Mouse (Mus musculus) CH12.LX (cell line): ENCODE measurements around the gene Tcf7l1. TPM values are rescaled to one million over a fixed set of nuclear protein-coding genes. Genes with fewer than 3 reads are reported as not detected.

ENCODE experiments used
- DNase-seq: peaks from one replicate; pipeline ENCODE4 v3.0.0-alpha.2; 2013; ENCODE audit errors: extremely low read depth
- H3K27ac ChIP-seq: 2 replicates; pipeline ENCODE4 v1.5.1; 2012; ENCODE audit warnings: low read depth, mild to moderate bottlenecking, control low read depth, moderate library complexity; ENCODE audit not compliant: insufficient read depth
- H3K27me3 ChIP-seq: replicated peaks from 2 replicates; pipeline ENCODE3; 2012; ENCODE audit warnings: inconsistent platforms
- H3K36me3 ChIP-seq, 2 experiments: replicated peaks in 1 of 2; 2 replicates each; pipeline versions ENCODE3 to v1.6.1; 2012; ENCODE audit warnings: inconsistent platforms in 1 of 2, low read length in 1 of 2, mild to moderate bottlenecking in 1 of 2, mixed read lengths in 1 of 2, moderate library complexity in 1 of 2; ENCODE audit not compliant: control insufficient read depth in 1 of 2, insufficient read depth in 1 of 2
- H3K4me1 ChIP-seq, 2 experiments: 2 replicates each; pipeline ENCODE4 v1.6.1; 2012; ENCODE audit warnings: inconsistent platforms in 1 of 2, moderate library complexity in 1 of 2; ENCODE audit not compliant: insufficient read depth in 2 of 2, control insufficient read depth in 1 of 2
- H3K4me2 ChIP-seq: 2 replicates; pipeline ENCODE4 v1.6.1; 2012; ENCODE audit warnings: low read depth, mild to moderate bottlenecking, control low read depth; ENCODE audit not compliant: poor library complexity, insufficient read depth, severe bottlenecking
- H3K4me3 ChIP-seq, 3 experiments: fragments of 150-350 bp in 1 of 3; sonication (generic) in 1 of 3; replicated peaks in 1 of 3; 2 replicates each; pipeline versions ENCODE3 to v1.5.1; 2011 to 2012; ENCODE audit warnings: low read depth in 2 of 3, low read length in 2 of 3, mild to moderate bottlenecking in 2 of 3, moderate library complexity in 2 of 3, control low read depth in 1 of 3, improper control_type of control experiment in 1 of 3, inconsistent platforms in 1 of 3, mixed read lengths in 1 of 3; ENCODE audit not compliant: poor library complexity in 1 of 3
- H3K79me2 ChIP-seq: replicated peaks from 2 replicates; pipeline ENCODE4 v1.6.1; 2012; ENCODE audit warnings: mild to moderate bottlenecking, moderate library complexity; ENCODE audit not compliant: control insufficient read depth, poor library complexity, insufficient read depth, severe bottlenecking; ENCODE audit errors: extremely low read depth
- H3K9ac ChIP-seq: 2 replicates; pipeline ENCODE4 v1.6.1; 2012; ENCODE audit warnings: low read depth, mild to moderate bottlenecking, control low read depth, moderate library complexity; ENCODE audit not compliant: insufficient read depth
- H3K9me3 ChIP-seq: replicated peaks from 2 replicates; pipeline ENCODE3; 2012; ENCODE audit warnings: low read length, inconsistent platforms, mixed read lengths
- BHLHE40 ChIP-seq: IDR thresholded peaks from 2 replicates; pipeline ENCODE4 v1.6.1; 2011; ENCODE audit warnings: mild to moderate bottlenecking, low read depth, low read length, improper control_type of control experiment
- CHD1 ChIP-seq: IDR thresholded peaks from 2 replicates; pipeline ENCODE4 v1.6.1; 2012; ENCODE audit warnings: low read depth, low read length, improper control_type of control experiment, inconsistent platforms
- ELF1 ChIP-seq: IDR thresholded peaks from 2 replicates; pipeline ENCODE4 v1.6.1; 2014; ENCODE audit warnings: low read depth, mild to moderate bottlenecking, inconsistent platforms, low read length, improper control_type of control experiment
- ETS1 ChIP-seq: conservative IDR thresholded peaks from 2 replicates; pipeline ENCODE4 v1.6.1; 2012; ENCODE audit warnings: low read depth, mild to moderate bottlenecking, inconsistent platforms, low read length, improper control_type of control experiment, moderate library complexity
- GABPA ChIP-seq: IDR thresholded peaks from 2 replicates; pipeline ENCODE4 v1.6.1; 2012; ENCODE audit warnings: low read depth, low read length, improper control_type of control experiment, inconsistent platforms; ENCODE audit not compliant: insufficient replicate concordance
- JUND ChIP-seq: conservative IDR thresholded peaks from 2 replicates; pipeline ENCODE4 v1.6.1; 2011; ENCODE audit warnings: low read depth, low read length, improper control_type of control experiment
- KAT2A ChIP-seq: IDR thresholded peaks from 2 replicates; pipeline ENCODE4 v1.6.1; 2012; ENCODE audit warnings: low read length, improper control_type of control experiment, inconsistent platforms; ENCODE audit not compliant: insufficient replicate concordance
- MAFK ChIP-seq: IDR thresholded peaks from 2 replicates; pipeline ENCODE4 v1.6.1; 2011; ENCODE audit warnings: low read length, improper control_type of control experiment; ENCODE audit not compliant: insufficient replicate concordance
- MAX ChIP-seq: IDR thresholded peaks from 2 replicates; pipeline ENCODE4 v1.6.1; 2011; ENCODE audit warnings: low read length, improper control_type of control experiment
- MAZ ChIP-seq: IDR thresholded peaks from 2 replicates; pipeline ENCODE4 v1.6.1; 2012; ENCODE audit warnings: low read depth, mild to moderate bottlenecking, inconsistent platforms, low read length, improper control_type of control experiment, moderate library complexity
- MYC ChIP-seq: IDR thresholded peaks from 2 replicates; pipeline ENCODE4 v1.6.1; 2011; ENCODE audit warnings: low read depth, mild to moderate bottlenecking, improper control_type of control experiment, low read length
- NRF1 ChIP-seq: IDR thresholded peaks from 2 replicates; pipeline ENCODE4 v1.6.1; 2014; ENCODE audit warnings: low read depth, mild to moderate bottlenecking, inconsistent platforms, low read length, improper control_type of control experiment, moderate library complexity
- PAX5 ChIP-seq: IDR thresholded peaks from 2 replicates; pipeline ENCODE4 v1.6.1; 2012; ENCODE audit warnings: low read length, inconsistent platforms, mixed read lengths
- POLR2A ChIP-seq: IDR thresholded peaks from 2 replicates; pipeline ENCODE4 v1.6.1; 2011; ENCODE audit warnings: low read depth, mild to moderate bottlenecking, improper control_type of control experiment, low read length
- POLR2AphosphoS2 ChIP-seq: IDR thresholded peaks from 2 replicates; pipeline ENCODE4 v1.6.1; 2011; ENCODE audit warnings: low read depth, low read length, improper control_type of control experiment
- RCOR1 ChIP-seq: conservative IDR thresholded peaks from 2 replicates; pipeline ENCODE4 v1.6.1; 2012; ENCODE audit warnings: low read depth, mild to moderate bottlenecking, inconsistent platforms, low read length, improper control_type of control experiment
- TCF12 ChIP-seq: IDR thresholded peaks from 2 replicates; pipeline ENCODE4 v1.6.1; 2014; ENCODE audit warnings: low read depth, mild to moderate bottlenecking, inconsistent platforms, low read length, improper control_type of control experiment
- USF1 ChIP-seq: IDR thresholded peaks from 2 replicates; pipeline ENCODE4 v1.6.1; 2014; ENCODE audit warnings: low read depth, mild to moderate bottlenecking, inconsistent platforms, low read length, improper control_type of control experiment
- USF2 ChIP-seq: conservative IDR thresholded peaks from 2 replicates; pipeline ENCODE4 v1.6.1; 2011; ENCODE audit warnings: low read depth, low read length, improper control_type of control experiment
- ZC3H11A ChIP-seq: IDR thresholded peaks from 2 replicates; pipeline ENCODE4 v1.6.1; 2012; ENCODE audit warnings: low read depth, mild to moderate bottlenecking, inconsistent platforms, low read length, improper control_type of control experiment
- ZKSCAN1 ChIP-seq: IDR thresholded peaks from 2 replicates; pipeline ENCODE4 v1.6.1; 2012; ENCODE audit warnings: low read depth, inconsistent platforms, low read length, improper control_type of control experiment, borderline replicate concordance
- ZMIZ1 ChIP-seq: IDR thresholded peaks from 2 replicates; pipeline ENCODE4 v1.6.1; 2012; ENCODE audit warnings: low read depth, mild to moderate bottlenecking, inconsistent platforms, low read length, improper control_type of control experiment
- ZNF384 ChIP-seq: IDR thresholded peaks from 2 replicates; pipeline ENCODE4 v1.6.1; 2012; ENCODE audit warnings: low read depth, low read length, improper control_type of control experiment, inconsistent platforms
- dilution Hi-C: fragments of 300-500 bp; cut with MboI; formaldehyde crosslinking; loops from 2 replicates; pipeline ENCODE4 v1.14.3; 2020; ENCODE audit warnings: low sequenced_read_pairs; ENCODE audit not compliant: extremely low pct_unique_long_range_greater_than_20kb, extremely low pct_ligation_motif_present
- in situ Hi-C: fragments of 300-500 bp; cut with MboI; formaldehyde crosslinking; loops from 3 replicates; pipeline ENCODE4 v1.14.3; 2019; ENCODE audit warnings: low sequenced_read_pairs, low pct_ligation_motif_present, low pct_unique_long_range_greater_than_20kb, mixed read lengths
- polyA plus RNA-seq: library from polyadenylated mRNA; unstranded; fragments of >175 nt; gene quantifications from 2 replicates; pipeline ENCODE4 v1.2.1, GENCODE M21; 2012; ENCODE audit warnings: low read depth; ENCODE audit not compliant: insufficient read length
- total RNA-seq, 2 experiments: library from RNA; depleted of rRNA; stranded (reverse); fragments of 300-350 nt in 1 of 2; fragments of >200 nt in 1 of 2; gene quantifications; 2 replicates each; pipeline ENCODE4 v1.2.3; 2012 to 2014

The Tcf7l1 gene
- total and polyA plus RNA-seq, 3 experiments, result 0.13 to 9.9 (median 0.47) TPM

DNA sequence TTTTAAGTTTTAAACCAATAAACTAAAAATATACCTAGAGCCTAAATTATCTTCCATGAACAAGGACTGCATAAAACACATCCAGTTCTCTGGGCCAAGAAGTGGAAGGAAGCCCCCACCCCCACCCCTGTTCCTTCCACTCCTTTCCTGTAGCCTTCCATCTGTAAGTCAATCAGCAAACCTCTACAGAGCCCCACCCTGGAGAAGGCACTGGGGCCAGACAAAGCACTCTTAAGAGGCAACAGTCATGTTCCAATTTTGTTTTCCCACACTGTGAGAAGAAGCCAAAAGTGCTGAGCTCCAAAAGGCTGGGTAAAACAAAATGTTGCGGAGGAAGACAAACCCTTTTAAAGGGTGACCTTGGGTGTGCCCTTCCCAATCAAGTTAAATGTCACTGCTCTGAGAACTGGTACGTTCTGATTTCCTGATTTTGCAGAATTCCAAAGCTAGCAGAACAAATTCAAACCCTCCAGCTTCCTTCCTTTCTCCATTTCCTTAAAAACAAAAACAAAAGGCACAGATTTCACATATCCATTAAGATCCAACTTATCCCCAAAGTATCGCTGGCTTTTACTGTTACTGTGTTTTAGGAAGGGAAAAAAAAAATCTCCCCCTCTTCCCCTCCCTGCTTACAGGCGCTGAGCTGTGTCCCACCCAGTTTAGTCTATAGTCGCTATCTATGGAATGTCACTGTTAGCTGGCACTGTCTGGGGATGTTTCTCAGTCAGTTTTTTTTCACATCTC is 94.8 kb downstream of the Tcf7l1 start:
- H3K27me3 ChIP-seq, result peaks cover 2% of the 10 kb centered on the region
- no peak for TF ChIP-seq POLR2A
- TF ChIP-seq USF1, result no peak
- TF ChIP-seq USF2, result no peak
- no peak for TF ChIP-seq JUND
- no peak for TF ChIP-seq POLR2AphosphoS2
- TF ChIP-seq MAZ, result no peak
- no peak for TF ChIP-seq ZKSCAN1
- no peak for TF ChIP-seq MAX

DNA sequence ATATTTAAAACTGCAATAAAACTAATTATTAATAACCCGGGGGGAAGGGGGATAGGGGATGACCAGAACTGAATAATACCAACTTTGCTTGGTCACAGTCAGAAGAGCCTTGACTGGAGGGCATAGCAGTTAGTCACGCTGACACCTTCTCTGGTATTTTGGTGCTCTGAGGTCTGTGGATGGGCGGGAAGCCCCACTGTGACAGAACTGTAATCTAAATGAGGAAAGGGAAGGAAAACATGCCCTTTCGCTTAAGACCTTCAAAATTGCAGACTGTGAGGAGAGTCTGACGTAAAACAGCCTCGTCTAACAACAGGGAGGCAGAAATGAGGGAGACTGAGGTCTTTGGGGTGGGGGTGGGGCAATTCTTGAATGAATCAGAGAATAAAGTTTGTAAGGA is 96.6 kb downstream of the Tcf7l1 start:
- no peak overlapping the region for H3K4me3 ChIP-seq
- H3K4me2 ChIP-seq, result no peak overlapping the region
- in situ Hi-C loops, result no loop called here

More for the DNA sequence above, 94.8 kb downstream of the Tcf7l1 start:
- peaks cover 0 to 22% of the 10 kb centered on the region in 2 experiments; a peak in 2 of 4 replicates for H3K4me1 ChIP-seq
- no peak overlapping the region for H3K4me2 ChIP-seq
- DNase-seq, result no peak
- no peak overlapping the region for H3K4me3 ChIP-seq
- H3K9ac ChIP-seq, result no peak overlapping the region
- no peaks in the 10 kb centered on the region for H3K36me3 ChIP-seq
- dilution Hi-C loops (no loop called here), in situ Hi-C loops (no loop called here)
- H3K9me3 ChIP-seq, result no peaks in the 10 kb centered on the region
- no peaks in the 10 kb centered on the region for H3K79me2 ChIP-seq
- no peak overlapping the region for H3K27ac ChIP-seq

GRCm38 (mm10) chr6:72691549-72691948 is 97.5 kb downstream of the Tcf7l1 start:
- no peak overlapping the region for H3K4me2 ChIP-seq
- H3K79me2 ChIP-seq, result no peaks in the 10 kb centered on the region
- no peak overlapping the region for H3K9ac ChIP-seq
- peaks cover 0 to 22% of the 10 kb centered on the region in 2 experiments; a peak in 2 of 4 replicates for H3K4me1 ChIP-seq
- dilution Hi-C loops, result no loop called here
- H3K27me3 ChIP-seq, result peaks cover 2% of the 10 kb centered on the region
- DNase-seq, result no peak
- no peaks in the 10 kb centered on the region for H3K36me3 ChIP-seq
- TF ChIP-seq MAFK, result no peak
- TF ChIP-seq MYC, result no peak
- TF ChIP-seq PAX5, result no peak
- no peak for TF ChIP-seq POLR2A
- no peak for TF ChIP-seq ZC3H11A
- no peak for TF ChIP-seq CHD1
- TF ChIP-seq BHLHE40, result no peak
- TF ChIP-seq JUND, result no peak
- no peak for TF ChIP-seq ZMIZ1
- TF ChIP-seq KAT2A, result no peak
- no peak overlapping the region for H3K4me3 ChIP-seq
- in situ Hi-C loops, result no loop called here
- no peak overlapping the region for H3K27ac ChIP-seq
- H3K9me3 ChIP-seq, result no peaks in the 10 kb centered on the region

More for the DNA sequence above, 96.6 kb downstream of the Tcf7l1 start:
- DNase-seq, result no peak
- peaks cover 2% of the 10 kb centered on the region for H3K27me3 ChIP-seq
- no peaks in the 10 kb centered on the region for H3K36me3 ChIP-seq
- no peaks in the 10 kb centered on the region for H3K9me3 ChIP-seq
- H3K27ac ChIP-seq, result no peak overlapping the region
- TF ChIP-seq RCOR1 (no peak), ZNF384 (no peak), NRF1 (no peak), POLR2A (no peak), ELF1 (no peak), CHD1 (no peak), USF2 (no peak), GABPA (no peak), ETS1 (no peak), MAZ (no peak), JUND (no peak), TCF12 (no peak)
- H3K79me2 ChIP-seq, result no peaks in the 10 kb centered on the region
- dilution Hi-C loops, result no loop called here
- peaks cover 0 to 18% of the 10 kb centered on the region in 2 experiments; a peak in 2 of 4 replicates for H3K4me1 ChIP-seq
- no peak overlapping the region for H3K9ac ChIP-seq
